Mouse (Mus musculus) spleen, adult 2 months (tissue): ENCODE measurements around the gene Banf1.

ENCODE experiments used
- CTCF ChIP-seq: fragments of 200-500 bp; IDR thresholded peaks from 2 replicates; pipeline ENCODE4 v1.5.1; 2011; ENCODE audit warnings: mild to moderate bottlenecking, inconsistent platforms; ENCODE audit not compliant: insufficient read depth, insufficient read length, insufficient replicate concordance; ENCODE audit errors: extremely low read depth
- POLR2A ChIP-seq: fragments of 200-500 bp; IDR thresholded peaks from 2 replicates; pipeline ENCODE4 v1.6.1; 2011; ENCODE audit warnings: low read depth, low read length, inconsistent platforms

DNA sequence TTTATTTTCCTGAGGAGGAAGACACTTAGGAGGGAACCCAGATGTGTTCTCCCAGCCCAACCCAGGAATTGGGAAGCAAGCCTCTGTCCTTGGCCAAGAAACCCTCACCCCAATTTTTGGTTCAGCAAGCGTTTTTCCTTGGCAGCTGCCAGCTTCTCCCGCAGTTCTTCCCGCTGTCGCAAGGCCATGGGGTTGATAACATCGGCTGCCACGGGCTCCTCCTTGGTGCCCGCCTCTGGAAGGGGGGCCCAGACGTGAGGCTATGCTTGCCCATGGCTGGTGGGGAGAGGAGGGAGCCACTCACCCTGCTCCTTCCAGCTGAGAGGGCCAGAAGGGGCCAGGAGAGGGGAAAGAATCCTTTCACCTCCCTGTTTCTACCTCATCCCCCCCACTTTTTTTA lies 17.7 kb upstream of the Banf1 start:
- no peak for TF ChIP-seq POLR2A
- TF ChIP-seq CTCF: no peak
